Mouse (Mus musculus): ENCODE measurements around the gene Elavl2.

- TF ChIP-seq POLR2A (IDR thresholded peaks at IDR 0.05; ENCODE audit: control insufficient read depth, extremely low read depth, insufficient read depth, low read length, poor library complexity) (no peak), CTCF (IDR thresholded peaks at IDR 0.05; ENCODE audit: borderline replicate concordance, control insufficient read depth, extremely low read depth, insufficient read depth, low read length, poor library complexity) (no peak)
These were observed 137.7 kb downstream of the Elavl2 start for GRCm38 (mm10) chr4:91262839-91263238.
